Mouse (Mus musculus) myocyte (in vitro differentiated cells): Measurements from ENCODE around the gene Iqcn.

Experiments used
- CEBPB ChIP-seq: IDR thresholded peaks from 2 replicates; pipeline ENCODE4 v1.6.1; 2011; ENCODE audit warnings: mild to moderate bottlenecking, moderate library complexity; ENCODE audit not compliant: poor library complexity, insufficient read depth, severe bottlenecking
- E2F4 ChIP-seq: IDR thresholded peaks from one replicate; pipeline ENCODE4 v1.6.1; 2011; ENCODE audit warnings: mild to moderate bottlenecking, control low read depth, moderate library complexity; ENCODE audit not compliant: insufficient read depth
- MAX ChIP-seq: IDR thresholded peaks from one replicate; pipeline ENCODE4 v1.6.1; 2011; ENCODE audit warnings: low read depth, mild to moderate bottlenecking, control low read depth
- MYOG ChIP-seq, 3 experiments: IDR thresholded peaks; one replicate each; pipeline ENCODE4 v1.6.1; 2011; ENCODE audit warnings: control low read depth in 2 of 3, low read depth in 2 of 3, mild to moderate bottlenecking in 2 of 3; ENCODE audit not compliant: insufficient read length in 2 of 3, control insufficient read depth in 1 of 3, insufficient read depth in 1 of 3
- POLR2A ChIP-seq: IDR thresholded peaks from one replicate; pipeline ENCODE4 v1.6.1; 2011; ENCODE audit warnings: low read depth, mild to moderate bottlenecking, control low read depth, moderate library complexity; ENCODE audit not compliant: insufficient read length
- POLR2AphosphoS2 ChIP-seq: IDR thresholded peaks from one replicate; pipeline ENCODE4 v1.6.1; 2011; ENCODE audit warnings: low read depth, control low read depth; ENCODE audit not compliant: insufficient read length
- SRF ChIP-seq: IDR thresholded peaks from one replicate; pipeline ENCODE4 v1.6.1; 2011; ENCODE audit warnings: low read depth; ENCODE audit not compliant: control insufficient read depth, insufficient read length
- TCF12 ChIP-seq: IDR thresholded peaks from one replicate; pipeline ENCODE4 v1.6.1; 2011; ENCODE audit warnings: mild to moderate bottlenecking, control low read depth; ENCODE audit not compliant: poor library complexity, insufficient read depth, severe bottlenecking
- USF1 ChIP-seq: IDR thresholded peaks from one replicate; pipeline ENCODE4 v1.6.1; 2011; ENCODE audit warnings: low read depth, mild to moderate bottlenecking, control low read depth, moderate library complexity

DNA sequence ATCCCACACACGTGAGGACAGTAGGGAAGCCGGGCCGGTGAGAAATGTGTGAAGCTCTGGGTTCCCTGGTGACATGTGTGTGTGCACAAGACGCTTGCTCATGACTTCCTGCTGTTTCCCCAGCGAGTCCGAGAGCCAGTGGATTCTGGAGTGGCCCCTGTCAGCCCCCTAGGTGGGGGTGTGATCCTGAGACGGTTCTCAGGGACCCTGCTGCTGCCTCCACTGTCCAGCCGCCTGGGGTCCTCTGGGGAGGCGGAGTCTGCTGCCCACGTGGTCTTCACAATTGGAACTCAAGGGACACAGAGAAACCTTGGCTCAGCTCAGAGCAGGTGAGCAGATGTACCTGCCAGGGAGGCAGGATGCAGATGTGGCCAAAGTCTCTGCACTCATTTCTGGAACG, 23.5 kb downstream of the Iqcn start:
- no peak for TF ChIP-seq POLR2A
- TF ChIP-seq USF1 = no peak
- no peak for TF ChIP-seq CEBPB
- TF ChIP-seq TCF12 = no peak
- TF ChIP-seq MAX = no peak
- no peak for TF ChIP-seq MYOG (IDR thresholded peaks at IDR 0.05; ENCODE audit: control insufficient read depth in 1 of 3, insufficient read depth in 1 of 3, insufficient read length in 2 of 3, low read depth in 2 of 3)
- TF ChIP-seq SRF = no peak
- no peak for TF ChIP-seq POLR2AphosphoS2
- TF ChIP-seq E2F4 = no peak
